Mouse (Mus musculus) neural tube, embryonic 12.5 days (tissue): Measurements from ENCODE around the gene Ppp6r3. TPM values are rescaled to one million over a fixed set of nuclear protein-coding genes. Genes with fewer than 3 reads are reported as not detected.

Experiments used
- ATAC-seq: fragments of 200-750 bp; cut with Nextera tagmentation; 2 replicates; pipeline ENCODE4 v1.8.0; 2017; ENCODE audit warnings: low read depth, mild to moderate bottlenecking, moderate TSS enrichment, moderate library complexity; ENCODE audit not compliant: low FRiP score
- H3K27ac ChIP-seq: fragments of 300-500 bp; sonication (generic); 2 replicates; pipeline ENCODE4 v1.5.1; 2016
- H3K27me3 ChIP-seq: fragments of 300-500 bp; sonication (generic); replicated peaks from 2 replicates; pipeline ENCODE4 v1.6.1; 2016; ENCODE audit warnings: mild to moderate bottlenecking
- H3K36me3 ChIP-seq: fragments of 300-500 bp; sonication (generic); 2 replicates; pipeline ENCODE4 v1.6.1; 2016; ENCODE audit warnings: mild to moderate bottlenecking
- H3K4me1 ChIP-seq: fragments of 300-500 bp; sonication (generic); 2 replicates; pipeline ENCODE4 v1.6.1; 2016
- H3K4me2 ChIP-seq: fragments of 300-500 bp; sonication (generic); replicated peaks from 2 replicates; pipeline ENCODE4 v1.6.1; 2016; ENCODE audit warnings: mild to moderate bottlenecking
- H3K4me3 ChIP-seq: fragments of 300-500 bp; sonication (generic); 2 replicates; pipeline ENCODE4 v1.5.1; 2016
- H3K9ac ChIP-seq: fragments of 300-500 bp; sonication (generic); 2 replicates; pipeline ENCODE4 v1.6.1; 2016; ENCODE audit warnings: mild to moderate bottlenecking
- H3K9me3 ChIP-seq: fragments of 300-500 bp; sonication (generic); 2 replicates; pipeline ENCODE4 v1.6.1; 2016; ENCODE audit warnings: mild to moderate bottlenecking
- WGBS: fragments of 180-500 bp; shearing (Covaris S2); methylation state at CpG from one replicate; pipeline ENCODE4 v1.1.7; 2016; 5-methylcytosine and 5-hydroxymethylcytosine counted together
- polyA plus RNA-seq: library from polyadenylated mRNA; unstranded; fragments of >200 nt; fragmentation: Nextera tagmentation; extraction: Ambion mirVana; gene quantifications from 2 replicates; pipeline ENCODE4 v1.2.1, GENCODE M21; 2016

Ppp6r3 gene
- polyA plus RNA-seq, 1 experiment from 2014 or later: 74.0 TPM

- Histone ChIP-seq H3K36me3 (no peaks in the 10 kb centered on the region), H3K4me3 (no peak overlapping the region), H3K4me2 (no peak overlapping the region), H3K27me3 (no peaks in the 10 kb centered on the region), H3K9ac (no peak overlapping the region), H3K4me1 (no peaks in the 10 kb centered on the region), H3K9me3 (no peaks in the 10 kb centered on the region), H3K27ac (no peak overlapping the region)
- no peak for ATAC-seq
- WGBS: 53% methylated on average over 4 of the region's 4 CpGs
Observed at GRCm38 (mm10) chr19:3422981-3423380, 152.6 kb downstream of the Ppp6r3 start.

DNA sequence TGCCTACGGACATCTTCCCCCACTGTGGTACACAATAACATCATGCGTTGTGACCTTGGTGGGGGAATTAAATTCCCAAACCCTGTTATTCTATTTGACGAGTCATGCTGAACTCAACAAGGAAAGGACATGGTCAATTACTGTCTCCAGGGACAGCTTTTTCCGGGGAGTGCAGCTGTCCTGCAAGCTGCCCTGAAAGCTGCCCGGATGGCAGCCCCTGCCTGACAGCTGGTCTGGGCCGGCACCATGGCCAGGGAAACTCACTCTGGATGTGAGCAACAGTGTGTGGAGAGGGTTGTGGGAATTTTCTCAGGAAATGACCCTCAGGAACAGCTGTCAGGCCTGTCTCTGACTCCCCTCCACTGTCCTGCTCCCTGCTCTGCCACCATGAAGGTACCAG, 153.1 kb downstream of the Ppp6r3 start:
- Histone ChIP-seq H3K4me2 (no peak overlapping the region), H3K27me3 (no peaks in the 10 kb centered on the region), H3K4me3 (no peak overlapping the region), H3K27ac (no peak overlapping the region), H3K9ac (no peak overlapping the region), H3K9me3 (no peaks in the 10 kb centered on the region), H3K36me3 (no peaks in the 10 kb centered on the region), H3K4me1 (no peaks in the 10 kb centered on the region)
- peak; percentile 55; the same call in 1 of the 2 replicates for ATAC-seq
- WGBS: 39% methylated on average over 6 of the region's 6 CpGs

DNA sequence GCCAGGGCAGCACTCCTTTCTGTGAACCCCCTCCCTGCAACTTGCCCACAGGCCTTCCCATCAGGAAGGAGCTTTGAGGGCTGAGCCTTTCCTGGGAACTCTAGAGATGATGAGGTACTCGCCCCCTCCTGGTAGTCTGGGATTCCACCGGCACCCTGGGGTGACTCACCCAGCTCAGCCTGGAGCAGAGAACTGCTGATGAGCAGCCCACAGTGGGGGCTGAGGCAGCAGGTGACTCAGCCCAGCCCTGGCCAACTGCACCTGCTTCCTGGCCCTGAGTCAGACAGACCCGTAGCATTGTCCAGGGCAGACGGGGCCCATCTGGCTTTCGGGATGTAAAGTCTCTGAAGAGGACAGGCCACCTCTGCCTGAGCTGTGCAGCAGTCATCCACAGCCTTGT, 156.3 kb downstream of the Ppp6r3 start:
- 63% methylated on average over 5 of the region's 5 CpGs for WGBS
- no peak overlapping the region for H3K4me2 ChIP-seq
- no peaks in the 10 kb centered on the region for H3K36me3 ChIP-seq
- no peak for ATAC-seq
- no peak overlapping the region for H3K9ac ChIP-seq
- peaks cover 16% of the 10 kb centered on the region for H3K27me3 ChIP-seq
- H3K4me3 ChIP-seq: no peak overlapping the region
- H3K27ac ChIP-seq: no peak overlapping the region
- no peaks in the 10 kb centered on the region for H3K9me3 ChIP-seq
- H3K4me1 ChIP-seq: peaks cover 5% of the 10 kb centered on the region; the same call in 1 of the 2 replicates

- Histone ChIP-seq H3K27ac (no peak within 1 kb of the TSS), H3K9me3 (no peaks in the 10 kb centered on the region), H3K36me3 (no peaks in the 10 kb centered on the region), H3K27me3 (peaks cover 29% of the 10 kb centered on the region), H3K4me3 (peak within 1 kb of the TSS; percentile 29), H3K9ac (0 out of 2 replicates have a peak within 1 kb of the TSS, but pooled peaks have one; percentile 40), H3K4me2 (peak within 1 kb of the TSS; percentile 63), H3K4me1 (peaks cover 9% of the 10 kb centered on the region)
- 0 out of 2 replicates have a peak, but pooled peaks have one; percentile 21 for ATAC-seq
- WGBS: 3% methylated on average over 37 of the region's 37 CpGs
Observed at GRCm38 (mm10) chr19:3414268-3414733, 161.2 kb downstream of the Ppp6r3 start, which contains the start of gene Gal. TSS of gene Gal (minus strand) at chr19:3414544.

GRCm38 (mm10) chr19:3405531-3406281, 169.8 kb downstream of the Ppp6r3 start:
- no peaks in the 10 kb centered on the region for H3K36me3 ChIP-seq
- H3K4me3 ChIP-seq: no peak overlapping the region
- H3K9ac ChIP-seq: no peak overlapping the region
- no peaks in the 10 kb centered on the region for H3K27me3 ChIP-seq
- no peaks in the 10 kb centered on the region for H3K9me3 ChIP-seq
- no peaks in the 10 kb centered on the region for H3K4me1 ChIP-seq
- WGBS: 53% methylated on average over 1 of the region's 1 CpGs
- ATAC-seq: no peak
- H3K4me2 ChIP-seq: no peak overlapping the region
- no peak overlapping the region for H3K27ac ChIP-seq

Other genes with a start within 250 kb of the Ppp6r3 start
- 0.26 TPM in 1 of 2 replicates, not detected in the other for gene Tesmin, start 186.9 kb downstream of the Ppp6r3 start, polyA plus RNA-seq
- 16.3 and 28.7 TPM in 2 replicates for gene Gal, start 161.2 kb downstream of the Ppp6r3 start, polyA plus RNA-seq
- gene Lrp5, start 110.8 kb upstream of the Ppp6r3 start, polyA plus RNA-seq: 2.7 and 2.8 TPM in 2 replicates
- 33.9 and 35.6 TPM in 2 replicates for gene 1810055G02Rik, start 132.5 kb upstream of the Ppp6r3 start, polyA plus RNA-seq
- 53.1 and 55.3 TPM in 2 replicates for gene Kmt5b, start 191.7 kb upstream of the Ppp6r3 start, polyA plus RNA-seq